Mouse (Mus musculus) hindbrain, embryonic 14.5 days (tissue): ENCODE data around the gene Abr. TPM values are rescaled to one million over a fixed set of nuclear protein-coding genes. Genes with fewer than 3 reads are reported as not detected.

Experiments used
- ATAC-seq: fragments of 200-750 bp; cut with Nextera tagmentation; 2 replicates; pipeline ENCODE4 v1.8.0; 2017; ENCODE audit warnings: moderate number of reproducible peaks, mild to moderate bottlenecking, moderate TSS enrichment, moderate library complexity; ENCODE audit not compliant: low FRiP score
- DNase-seq: peaks from one replicate; pipeline ENCODE4 v3.0.0-alpha.2; 2015; ENCODE audit warnings: low spot score
- H3K27ac ChIP-seq: fragments of 300-500 bp; sonication (generic); 2 replicates; pipeline ENCODE4 v1.5.1; 2014; ENCODE audit warnings: mild to moderate bottlenecking, moderate library complexity
- H3K27me3 ChIP-seq: fragments of 300-500 bp; sonication (generic); 2 replicates; pipeline ENCODE4 v1.6.1; 2014; ENCODE audit warnings: mild to moderate bottlenecking, low read length, mixed read lengths; ENCODE audit not compliant: control insufficient read depth, insufficient read depth
- H3K36me3 ChIP-seq: fragments of 300-500 bp; sonication (generic); replicated peaks from 2 replicates; pipeline ENCODE4 v1.6.1; 2014; ENCODE audit not compliant: control insufficient read depth, insufficient read depth
- H3K4me1 ChIP-seq: fragments of 300-500 bp; sonication (generic); replicated peaks from 2 replicates; pipeline ENCODE4 v1.6.1; 2014; ENCODE audit warnings: antibody characterized with exemption, low read length, mixed read lengths; ENCODE audit not compliant: control insufficient read depth, insufficient read depth
- H3K4me2 ChIP-seq: fragments of 300-500 bp; sonication (generic); replicated peaks from 2 replicates; pipeline ENCODE4 v1.6.1; 2014; ENCODE audit warnings: mild to moderate bottlenecking, moderate library complexity
- H3K4me3 ChIP-seq: fragments of 300-500 bp; sonication (generic); replicated peaks from 2 replicates; pipeline ENCODE4 v1.5.1; 2014; ENCODE audit warnings: mild to moderate bottlenecking, low read length
- H3K9ac ChIP-seq: fragments of 300-500 bp; sonication (generic); 2 replicates; pipeline ENCODE4 v1.6.1; 2014
- H3K9me3 ChIP-seq: fragments of 300-500 bp; sonication (generic); 2 replicates; pipeline ENCODE4 v1.6.1; 2016; ENCODE audit warnings: low read length; ENCODE audit not compliant: control insufficient read depth
- WGBS: fragments of 180-500 bp; shearing (Covaris S2); extraction: QIAGEN DNeasy Blood & Tissue Kit; methylation state at CpG from one replicate; pipeline ENCODE4 v1.1.7; 2014; 5-methylcytosine and 5-hydroxymethylcytosine counted together
- polyA plus RNA-seq: library from polyadenylated mRNA; unstranded; fragments of >200 nt; fragmentation: Nextera tagmentation; extraction: Ambion mirVana; gene quantifications from 2 replicates; pipeline ENCODE4 v1.2.1, GENCODE M21; 2014

Gene Abr
- polyA plus RNA-seq, 1 experiment from 2014 or later, result 115 TPM

- Histone ChIP-seq H3K4me1 (peaks cover 12% of the 10 kb centered on the region), H3K27me3 (no peaks in the 10 kb centered on the region), H3K9ac (no peak overlapping the region), H3K27ac (no peak overlapping the region), H3K4me2 (peak overlapping the region; percentile 13; the same call in 1 of the 2 replicates), H3K9me3 (no peaks in the 10 kb centered on the region), H3K4me3 (no peak overlapping the region), H3K36me3 (peaks cover 39% of the 10 kb centered on the region)
- WGBS, result 70% methylated on average over 5 of the region's 5 CpGs
- ATAC-seq, result no peak
- no peak for DNase-seq
These were observed 186.1 kb downstream of the Abr start for GRCm38 (mm10) chr11:76436009-76436408.

GRCm38 (mm10) chr11:76429966-76430631 is 192.0 kb downstream of the Abr start:
- peaks cover 28% of the 10 kb centered on the region for H3K36me3 ChIP-seq
- H3K9ac ChIP-seq, result no peak overlapping the region
- H3K4me2 ChIP-seq, result no peak overlapping the region
- 75% methylated on average over 6 of the region's 6 CpGs for WGBS
- no peak overlapping the region for H3K4me3 ChIP-seq
- peak overlapping the region; percentile 38; the same call in 1 of the 2 replicates for H3K27ac ChIP-seq
- H3K27me3 ChIP-seq, result no peaks in the 10 kb centered on the region
- DNase-seq (no peak), ATAC-seq (no peak)
- H3K4me1 ChIP-seq, result 0 out of 2 replicates have a peak, but pooled peaks cover 2% of the 10 kb centered on the region
- no peaks in the 10 kb centered on the region for H3K9me3 ChIP-seq

GRCm38 (mm10) chr11:76429556-76429955 is 192.6 kb downstream of the Abr start:
- Histone ChIP-seq H3K4me1 (no peaks in the 10 kb centered on the region), H3K27me3 (no peaks in the 10 kb centered on the region), H3K4me3 (no peak overlapping the region), H3K4me2 (no peak overlapping the region), H3K36me3 (peaks cover 32% of the 10 kb centered on the region), H3K9ac (no peak overlapping the region), H3K27ac (peak overlapping the region; percentile 38; the same call in 1 of the 2 replicates), H3K9me3 (no peaks in the 10 kb centered on the region)
- no peak for ATAC-seq
- DNase-seq, result no peak
- WGBS, result 59% methylated on average over 7 of the region's 7 CpGs

- H3K4me1 ChIP-seq, result no peaks in the 10 kb centered on the region
- WGBS, result 69% methylated on average over 4 of the region's 4 CpGs
- H3K4me2 ChIP-seq, result no peak overlapping the region
- no peaks in the 10 kb centered on the region for H3K27me3 ChIP-seq
- no peak overlapping the region for H3K9ac ChIP-seq
- ATAC-seq (no peak), DNase-seq (no peak)
- H3K4me3 ChIP-seq, result no peak overlapping the region
- peaks cover 32% of the 10 kb centered on the region for H3K36me3 ChIP-seq
- H3K9me3 ChIP-seq, result no peaks in the 10 kb centered on the region
- peak overlapping the region; percentile 38; the same call in 1 of the 2 replicates for H3K27ac ChIP-seq
These were observed 193.1 kb downstream of the Abr start for GRCm38 (mm10) chr11:76429046-76429445.

- Histone ChIP-seq H3K9ac (no peak overlapping the region), H3K36me3 (peaks cover 42% of the 10 kb centered on the region), H3K27ac (peak overlapping the region; percentile 9; the same call in 1 of the 2 replicates), H3K9me3 (no peaks in the 10 kb centered on the region), H3K27me3 (no peaks in the 10 kb centered on the region), H3K4me3 (no peak overlapping the region), H3K4me1 (no peaks in the 10 kb centered on the region), H3K4me2 (no peak overlapping the region)
- ATAC-seq (no peak), DNase-seq (no peak)
- 75% methylated on average over 3 of the region's 3 CpGs for WGBS
These were observed 194.3 kb downstream of the Abr start for GRCm38 (mm10) chr11:76427781-76428180.

- DNase-seq, result no peak
- Histone ChIP-seq H3K27ac (no peak overlapping the region), H3K4me3 (no peak overlapping the region), H3K9ac (no peak overlapping the region), H3K9me3 (no peaks in the 10 kb centered on the region), H3K36me3 (peaks cover 56% of the 10 kb centered on the region), H3K4me1 (no peaks in the 10 kb centered on the region), H3K27me3 (no peaks in the 10 kb centered on the region), H3K4me2 (no peak overlapping the region)
- ATAC-seq, result no peak
- WGBS, result 89% methylated on average over 6 of the region's 6 CpGs
These were observed 196.4 kb downstream of the Abr start for GRCm38 (mm10) chr11:76425749-76426148.

DNA sequence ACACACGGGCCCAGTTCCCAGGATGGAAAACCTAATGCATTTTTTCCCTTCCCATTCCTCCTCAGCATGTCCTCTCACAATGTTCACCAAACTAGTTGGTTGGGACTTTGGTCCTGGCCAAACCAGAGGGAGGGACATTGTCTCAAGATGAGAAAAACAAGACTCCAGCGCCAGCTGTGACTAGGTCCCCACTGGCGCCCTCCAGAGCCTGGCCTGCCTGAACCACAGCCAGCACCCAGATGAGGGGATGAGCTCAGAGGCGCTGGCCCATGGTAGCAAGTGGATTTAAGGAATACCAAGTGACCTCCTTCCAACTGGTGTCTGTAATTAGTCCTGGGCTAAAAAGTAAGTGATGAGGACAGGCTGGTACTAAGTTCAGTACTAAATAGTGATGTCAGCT is 201.2 kb downstream of the Abr start:
- Histone ChIP-seq H3K9ac (no peak overlapping the region), H3K4me1 (no peaks in the 10 kb centered on the region), H3K9me3 (no peaks in the 10 kb centered on the region), H3K27ac (no peak overlapping the region), H3K27me3 (no peaks in the 10 kb centered on the region), H3K4me2 (no peak overlapping the region), H3K4me3 (no peak overlapping the region), H3K36me3 (peaks cover 96% of the 10 kb centered on the region)
- no peak for DNase-seq
- WGBS, result 68% methylated on average over 4 of the region's 4 CpGs
- no peak for ATAC-seq

GRCm38 (mm10) chr11:76419179-76419578 is 202.9 kb downstream of the Abr start:
- ATAC-seq (no peak), DNase-seq (no peak)
- Histone ChIP-seq H3K4me2 (no peak overlapping the region), H3K9me3 (no peaks in the 10 kb centered on the region), H3K27ac (peak overlapping the region; percentile 32; the same call in 1 of the 2 replicates), H3K9ac (no peak overlapping the region), H3K27me3 (no peaks in the 10 kb centered on the region), H3K4me1 (no peaks in the 10 kb centered on the region), H3K36me3 (peaks cover 99% of the 10 kb centered on the region), H3K4me3 (no peak overlapping the region)
- WGBS, result 70% methylated on average over 4 of the region's 4 CpGs

GRCm38 (mm10) chr11:76418423-76418822 is 203.7 kb downstream of the Abr start:
- H3K4me1 ChIP-seq, result no peaks in the 10 kb centered on the region
- H3K9ac ChIP-seq, result no peak overlapping the region
- no peak overlapping the region for H3K27ac ChIP-seq
- H3K4me2 ChIP-seq, result no peak overlapping the region
- no peak for ATAC-seq
- DNase-seq, result peak; percentile 52
- H3K27me3 ChIP-seq, result no peaks in the 10 kb centered on the region
- peaks cover 99% of the 10 kb centered on the region for H3K36me3 ChIP-seq
- H3K4me3 ChIP-seq, result no peak overlapping the region
- 73% methylated on average over 8 of the region's 8 CpGs for WGBS
- no peaks in the 10 kb centered on the region for H3K9me3 ChIP-seq
